Mouse (Mus musculus) T-helper 1 cell (primary cell): Measurements from ENCODE around the gene Rock2.

Source experiments
- in situ Hi-C: fragments of 300-600 bp; cut with MboI, MseI; formaldehyde crosslinking; loops from one replicate; pipeline ENCODE4 v1.15.1; 2025; ENCODE audit warnings: high pct_unique_total_duplicates

Gene Rock2

DNA sequence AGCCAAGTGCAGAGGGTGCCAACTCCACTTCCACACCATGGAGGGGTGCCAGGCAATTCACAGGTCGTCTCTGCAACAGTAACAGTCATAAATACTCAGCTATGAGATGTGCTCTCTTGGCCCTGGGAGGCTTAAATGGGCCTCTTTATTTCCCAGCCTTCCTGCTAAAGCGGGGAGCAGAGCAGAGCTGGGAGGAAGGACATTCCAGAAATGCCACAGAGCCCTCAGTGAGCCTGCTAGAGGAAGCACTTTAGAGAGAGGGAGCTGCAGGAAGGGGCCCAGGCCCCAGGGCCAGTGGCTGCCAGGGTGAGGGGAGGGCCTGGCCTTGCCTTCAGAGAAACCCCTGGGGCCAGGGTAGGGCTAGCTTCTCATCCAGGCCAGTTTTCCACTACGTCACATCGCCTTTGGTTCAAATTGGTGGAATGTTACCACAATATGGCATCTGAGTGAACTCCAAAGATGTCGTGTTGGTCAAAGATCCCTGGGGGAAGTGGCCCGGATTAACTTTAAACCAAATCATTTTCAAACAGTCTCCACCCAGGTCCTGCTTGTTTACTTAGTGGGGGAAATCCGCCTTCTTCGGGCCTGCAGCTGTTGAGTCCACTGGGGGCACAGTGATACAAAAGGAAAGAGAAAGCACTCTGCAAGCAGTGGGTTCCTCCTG is 24.2 kb upstream of the Rock2 start:
- in situ Hi-C loops: no loop called here

DNA sequence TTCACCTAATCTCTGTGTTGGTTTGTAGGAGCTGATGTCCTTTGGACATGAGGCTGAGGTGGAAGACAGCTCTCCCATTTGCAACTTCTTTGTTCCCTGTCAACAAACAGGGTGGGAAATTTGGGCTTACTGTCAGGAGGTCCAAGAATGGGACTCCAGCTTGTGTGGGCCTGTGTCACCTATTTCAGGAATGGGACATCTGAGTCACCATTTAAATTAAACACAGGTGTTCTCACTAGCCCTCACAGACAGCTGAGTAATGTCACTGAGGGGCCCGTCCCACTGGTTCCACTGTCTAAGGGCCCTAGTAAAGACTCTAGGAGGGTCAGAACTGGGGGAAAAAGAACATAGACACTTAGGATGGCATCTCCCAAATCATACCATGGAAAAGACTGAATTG is 22.7 kb upstream of the Rock2 start:
- in situ Hi-C loops: no loop called here

DNA sequence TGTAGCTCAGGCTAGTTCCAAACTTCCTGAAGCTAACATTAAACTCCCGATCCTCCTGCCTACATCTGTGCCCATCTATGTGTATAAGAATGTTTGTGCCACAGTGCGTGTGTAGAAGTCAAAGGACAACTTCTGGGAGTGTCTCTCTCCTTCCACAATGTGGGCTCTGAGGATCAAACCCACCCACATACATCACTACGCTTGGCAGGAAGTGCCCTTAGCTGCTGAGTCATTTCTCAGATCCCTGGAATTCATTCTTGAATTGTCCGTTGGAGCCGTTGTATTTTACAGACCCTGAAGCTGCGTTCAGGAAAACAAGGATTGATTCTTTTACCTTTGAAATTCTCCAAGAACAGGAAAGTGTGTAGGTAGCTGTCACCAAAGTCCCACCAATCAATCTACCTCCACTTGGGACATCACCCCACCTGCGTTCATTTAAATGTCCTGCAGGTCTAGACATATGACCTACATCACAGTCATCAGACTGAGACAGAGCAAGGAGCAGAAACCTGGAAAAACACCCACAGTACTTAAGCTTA is 21.7 kb upstream of the Rock2 start:
- in situ Hi-C loops: no loop called here

DNA sequence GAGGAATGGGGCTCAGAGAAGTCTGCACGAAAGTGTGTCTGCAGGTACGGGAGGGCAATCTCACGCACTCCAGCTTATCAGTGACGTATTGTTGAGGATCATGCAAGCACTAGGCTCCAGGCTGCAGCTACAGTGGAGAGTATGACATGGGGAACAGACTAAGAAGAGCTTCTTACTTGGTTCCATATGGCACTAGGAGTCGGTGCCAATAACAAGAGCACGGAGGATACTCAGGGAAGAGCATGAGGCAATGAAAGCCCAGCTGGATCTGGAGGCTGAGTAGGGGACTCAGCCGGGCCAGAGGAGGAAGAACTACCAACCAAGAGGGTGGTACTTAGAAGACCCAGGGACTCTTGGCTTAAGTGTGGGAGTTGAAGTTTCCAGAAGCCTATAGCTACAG is 21.1 kb upstream of the Rock2 start:
- in situ Hi-C loops: no loop called here

DNA sequence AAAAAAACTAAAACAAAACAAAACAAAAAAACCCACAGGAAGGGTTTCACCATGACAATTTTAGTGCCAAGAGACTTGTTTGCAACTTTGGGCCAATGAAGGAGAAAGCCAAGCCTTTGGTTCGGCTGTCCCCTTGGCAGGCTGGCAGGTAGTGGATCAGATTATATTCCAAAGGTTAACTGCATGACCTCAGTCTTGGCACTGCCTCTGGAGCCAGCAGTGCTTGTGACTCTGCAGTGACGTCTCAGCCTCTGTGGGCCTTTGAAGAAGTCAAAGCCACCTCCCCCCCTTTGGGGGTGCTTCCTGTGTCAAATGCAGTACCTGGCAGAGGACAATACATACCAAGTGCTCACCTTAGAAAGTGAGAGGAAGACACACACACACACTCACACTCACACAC is 20.6 kb upstream of the Rock2 start:
- in situ Hi-C loops: no loop called here

DNA sequence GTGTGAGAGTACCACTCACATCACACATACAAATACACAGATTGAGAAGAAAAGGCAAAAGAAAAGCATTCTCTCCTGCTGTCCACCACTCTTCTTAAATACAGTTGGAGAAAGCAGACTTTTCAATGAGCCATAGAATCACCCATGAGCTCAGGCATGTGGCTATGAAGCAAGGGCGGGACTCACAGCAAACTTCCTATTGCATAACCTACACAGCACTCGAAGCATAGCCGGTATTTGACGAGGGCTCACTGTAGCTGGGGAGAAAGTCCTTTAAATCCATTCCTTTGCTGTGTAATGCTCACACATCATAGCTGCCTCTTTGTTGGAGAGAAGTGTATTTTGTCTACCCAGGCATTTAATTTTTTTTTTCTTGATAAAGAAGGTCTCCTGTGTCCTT is 19.4 kb upstream of the Rock2 start:
- in situ Hi-C loops: no loop called here

DNA sequence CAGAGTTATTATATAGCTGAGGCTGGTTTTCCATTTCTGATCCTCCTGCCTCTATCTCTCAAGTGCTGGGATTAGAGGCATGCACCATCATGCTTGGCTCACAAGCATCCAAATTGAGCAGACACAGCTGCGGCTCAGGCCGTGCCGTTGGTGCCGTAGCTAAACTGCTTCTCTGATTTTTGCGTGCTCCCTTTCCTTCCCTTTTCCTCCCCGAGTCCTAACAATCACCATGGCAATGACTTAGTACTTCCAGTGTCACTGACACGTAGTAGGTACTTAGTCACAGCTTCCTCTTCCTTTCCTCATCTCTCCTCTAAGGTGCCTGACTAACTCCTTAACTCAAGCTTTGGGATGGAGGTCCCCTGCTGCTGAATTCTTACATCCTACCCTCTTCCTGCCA is 19.0 kb upstream of the Rock2 start:
- in situ Hi-C loops: no loop called here

DNA sequence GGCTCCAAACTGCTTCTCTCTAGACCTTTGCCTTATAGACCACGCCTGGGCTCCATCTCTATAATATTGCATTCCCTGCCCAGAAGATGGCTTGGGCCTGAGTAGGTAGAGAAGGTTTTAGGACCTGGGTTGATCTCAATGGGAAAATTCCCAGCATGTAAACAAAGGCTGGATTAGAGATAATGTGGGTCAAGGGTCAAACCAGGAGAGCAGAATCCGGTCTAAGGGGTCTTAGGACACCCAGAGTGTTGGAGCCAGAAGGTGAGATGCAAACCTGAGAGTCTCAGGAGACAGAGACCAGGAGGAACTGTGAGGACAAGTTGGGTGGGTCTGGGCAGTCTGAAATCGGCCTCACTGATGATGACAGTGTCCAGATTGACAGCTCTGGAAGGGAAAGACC is 18.0 kb upstream of the Rock2 start:
- in situ Hi-C loops: no loop called here

DNA sequence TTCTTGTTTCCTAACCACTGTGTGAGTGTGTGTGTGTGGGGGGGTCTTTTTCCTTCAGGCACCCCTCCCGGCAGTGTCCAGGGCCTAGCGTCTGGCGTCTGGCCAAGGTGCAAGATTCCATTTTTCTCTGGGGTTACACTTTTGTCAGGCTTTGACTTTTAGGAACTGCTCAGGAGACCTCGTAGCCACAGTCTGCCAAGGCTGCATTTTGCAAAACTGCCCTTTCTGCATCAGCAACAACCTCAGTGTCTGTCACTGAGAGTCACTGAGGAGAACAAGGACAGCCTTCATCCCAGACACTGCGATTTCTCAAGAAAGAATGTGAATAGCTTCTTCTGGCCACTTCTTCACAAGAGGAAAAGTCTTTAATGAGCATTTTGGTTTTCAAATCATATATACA is 17.6 kb upstream of the Rock2 start:
- in situ Hi-C loops: no loop called here

DNA sequence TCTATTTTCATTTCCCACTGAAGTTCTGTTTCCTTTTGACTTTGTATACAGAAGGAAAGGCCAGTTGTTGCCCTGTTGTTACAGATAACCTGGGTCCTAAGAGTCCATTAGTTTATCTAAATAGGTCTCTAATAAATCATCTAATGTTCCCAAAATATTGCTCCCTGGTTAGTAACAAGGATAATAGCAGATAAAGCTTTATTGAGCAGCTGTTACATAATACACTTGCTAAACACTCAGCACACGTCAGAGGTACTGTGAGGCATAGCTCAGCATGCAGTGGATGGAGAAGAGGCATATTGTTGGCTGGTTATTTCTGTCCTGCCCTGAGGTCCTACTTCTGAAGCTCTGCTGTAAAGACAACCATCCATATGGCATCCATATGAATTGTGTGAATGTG is 17.0 kb upstream of the Rock2 start:
- in situ Hi-C loops: no loop called here

DNA sequence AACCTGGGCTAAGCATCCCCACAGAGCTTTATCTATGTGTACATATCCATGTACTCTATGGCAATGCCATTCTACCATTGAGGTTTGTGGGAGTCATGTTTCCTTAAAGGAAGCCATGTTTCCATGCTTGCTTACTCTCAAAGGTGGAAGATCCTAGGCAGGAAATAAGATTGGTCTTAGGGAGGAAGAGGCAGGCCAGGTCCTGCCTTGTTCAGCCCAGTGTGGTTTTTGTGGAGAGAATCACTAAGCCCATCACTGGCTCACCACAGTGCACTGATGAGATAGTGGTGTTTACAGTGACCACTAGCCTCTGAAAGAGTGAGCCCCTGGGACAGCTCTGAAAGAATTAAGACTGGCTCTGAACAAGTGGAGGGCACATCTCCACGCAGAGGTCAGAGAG is 15.3 kb upstream of the Rock2 start:
- in situ Hi-C loops: no loop called here

DNA sequence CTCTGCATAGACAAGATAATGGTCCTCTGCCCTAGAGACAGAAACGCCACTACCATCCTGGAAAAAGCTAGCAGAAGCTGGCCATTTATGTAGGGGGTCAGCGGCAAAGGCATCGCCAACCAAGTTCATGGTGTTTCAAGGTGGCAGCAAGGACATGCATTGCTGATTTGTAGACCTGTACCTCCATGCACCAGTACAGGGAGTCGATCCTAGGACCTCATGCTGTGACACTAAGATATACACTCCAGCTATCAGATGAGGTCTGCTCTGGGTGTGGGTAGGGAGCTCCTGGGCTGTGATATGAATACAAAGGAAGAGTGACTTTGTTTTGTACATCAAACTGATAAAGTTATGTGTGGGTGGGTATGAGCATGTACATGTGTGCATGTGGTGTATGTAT is 14.6 kb upstream of the Rock2 start:
- in situ Hi-C loops: no loop called here

DNA sequence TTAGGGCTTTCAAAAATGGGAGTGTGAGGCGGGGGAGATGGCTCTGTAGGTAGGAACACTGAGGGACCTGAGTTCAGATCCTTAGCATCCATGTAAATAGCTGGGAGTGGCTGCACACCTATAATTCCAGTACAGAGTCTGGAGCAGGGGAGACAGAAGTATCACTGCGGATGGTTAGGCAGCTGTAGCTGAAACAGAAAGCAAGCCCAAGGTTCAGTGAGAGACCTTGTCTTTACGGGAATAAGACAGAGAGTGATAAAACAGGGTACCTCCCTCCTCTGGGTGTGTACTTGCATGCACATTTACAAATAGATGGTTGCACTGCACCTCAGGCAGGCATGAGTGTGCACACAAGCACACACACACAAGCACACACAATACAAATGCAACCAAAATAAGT is 12.3 kb upstream of the Rock2 start:
- in situ Hi-C loops: no loop called here

DNA sequence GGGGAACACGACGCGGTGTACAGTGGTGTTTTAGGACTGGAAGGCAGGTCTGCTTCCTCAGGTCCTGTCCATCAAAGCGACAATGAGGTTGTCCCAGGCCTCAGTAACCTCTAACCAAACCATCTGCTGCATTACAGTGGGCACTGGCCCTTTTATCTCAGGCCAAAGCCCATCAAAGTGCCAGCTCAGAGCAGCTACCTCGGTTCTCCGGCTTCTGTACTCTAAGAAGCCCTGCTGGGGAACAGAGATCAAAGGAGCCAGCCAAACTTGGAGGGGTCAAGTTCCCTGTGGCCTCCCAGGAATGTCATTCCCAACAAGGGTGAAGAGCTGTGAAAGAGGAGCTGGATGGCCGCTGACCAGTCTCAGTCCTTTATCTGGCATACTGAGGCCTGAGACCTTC is 11.6 kb upstream of the Rock2 start:
- in situ Hi-C loops: no loop called here

DNA sequence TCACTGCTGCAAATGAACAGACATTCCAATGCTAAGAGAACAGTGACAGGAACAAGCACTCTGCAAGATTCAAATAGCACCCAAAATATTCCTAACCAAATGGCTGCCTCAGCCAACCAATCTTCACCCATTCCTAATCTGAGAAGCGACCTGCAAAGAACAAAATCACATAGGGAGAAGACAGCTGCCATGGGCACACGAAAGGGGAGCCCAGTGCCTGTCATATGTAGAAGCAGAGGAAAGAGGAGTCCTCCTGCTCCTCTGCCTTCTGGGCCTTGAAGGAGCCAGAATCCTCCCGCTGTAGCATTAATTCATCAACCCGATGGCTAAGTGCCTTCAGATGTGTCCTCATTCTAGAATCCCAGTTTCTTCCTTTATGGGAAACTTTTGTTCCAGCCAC is 10.2 kb upstream of the Rock2 start:
- in situ Hi-C loops: no loop called here

DNA sequence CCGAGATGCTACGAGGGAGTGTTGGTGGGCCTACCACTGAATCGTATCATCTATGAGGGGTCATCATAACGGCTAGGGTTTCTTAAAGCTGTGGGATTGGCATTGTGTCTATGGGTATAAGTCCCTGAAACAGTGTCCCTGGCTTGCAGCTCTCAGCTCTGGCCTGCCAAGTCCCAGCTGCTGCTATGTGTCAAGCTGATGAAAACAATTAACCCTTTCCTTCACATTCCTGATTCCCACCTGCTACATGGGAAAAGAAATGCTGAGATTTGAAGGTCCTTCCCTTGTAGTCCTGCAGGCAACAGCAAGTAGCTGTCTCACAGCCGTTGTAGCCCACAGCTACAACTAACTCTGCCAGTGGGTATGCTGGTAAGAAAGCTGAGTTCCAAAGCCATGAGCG is 8.3 kb upstream of the Rock2 start:
- in situ Hi-C loops: loop anchor here (5.0 kb wide), 1 partner anchor 59 kb away; no protein-coding TSS in a partner anchor

DNA sequence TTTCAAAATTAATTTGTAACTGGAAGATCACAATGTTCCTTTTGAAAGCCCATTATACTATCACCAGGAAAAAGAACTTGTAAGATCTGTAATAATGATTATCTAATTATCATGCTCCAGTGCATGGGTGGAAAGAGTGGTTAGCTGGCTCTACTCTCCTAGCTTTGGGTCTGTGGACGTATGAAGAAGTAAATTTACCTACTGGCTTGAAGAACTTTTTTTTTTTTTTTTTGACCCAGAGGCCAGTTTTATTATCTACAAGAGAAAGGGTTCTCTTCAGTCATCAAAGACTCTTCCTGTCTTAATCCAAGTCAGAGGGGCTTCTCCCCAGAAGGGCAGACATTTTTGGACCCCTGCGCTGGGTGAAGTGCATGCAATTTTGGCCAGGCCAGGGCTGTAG is 1.7 kb upstream of the Rock2 start:
- in situ Hi-C loops: loop anchor here (5.0 to 10.0 kb wide), 2 partner anchors 298 to 799 kb away; partner anchors contain the start of gene Hpcal1

DNA sequence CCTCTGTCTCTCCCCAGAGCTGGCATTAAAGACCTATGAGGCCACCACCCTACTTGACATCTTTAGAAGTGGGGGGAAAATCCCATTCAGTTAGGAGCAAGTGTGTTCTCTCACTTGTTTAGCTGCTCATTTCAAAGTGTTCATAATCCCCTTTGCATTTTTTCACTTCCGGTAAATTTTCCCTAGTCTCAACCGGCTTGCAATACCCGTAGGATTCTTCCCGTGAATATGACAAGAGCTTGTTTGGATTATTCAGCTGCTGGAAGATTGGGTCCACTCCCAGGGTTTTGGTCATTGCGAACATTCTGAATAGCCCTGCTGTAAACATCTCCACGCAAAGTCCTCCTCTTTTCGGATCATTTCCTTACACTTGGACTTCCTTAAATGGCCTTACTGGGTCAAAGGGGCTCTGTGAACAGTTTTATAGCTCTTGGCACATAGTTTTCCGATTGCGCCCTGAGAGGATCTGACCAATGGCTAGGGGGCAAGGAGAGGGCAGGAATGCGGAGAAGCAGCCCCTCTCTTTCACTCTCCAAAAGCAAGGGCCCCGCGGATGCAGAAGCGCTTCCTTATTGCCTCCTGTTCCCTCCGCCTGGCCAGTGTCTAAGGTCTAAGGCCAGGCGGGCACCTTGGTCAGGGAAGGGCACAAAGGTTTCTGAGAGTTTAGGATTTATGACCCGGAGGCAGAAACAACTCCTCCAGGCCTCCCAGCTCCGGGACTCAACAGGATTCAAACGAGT is 869 bp upstream of the Rock2 start:
- in situ Hi-C loops: loop anchor here (5.0 to 10.0 kb wide), 2 partner anchors 299 to 798 kb away; partner anchors contain the start of gene Hpcal1

DNA sequence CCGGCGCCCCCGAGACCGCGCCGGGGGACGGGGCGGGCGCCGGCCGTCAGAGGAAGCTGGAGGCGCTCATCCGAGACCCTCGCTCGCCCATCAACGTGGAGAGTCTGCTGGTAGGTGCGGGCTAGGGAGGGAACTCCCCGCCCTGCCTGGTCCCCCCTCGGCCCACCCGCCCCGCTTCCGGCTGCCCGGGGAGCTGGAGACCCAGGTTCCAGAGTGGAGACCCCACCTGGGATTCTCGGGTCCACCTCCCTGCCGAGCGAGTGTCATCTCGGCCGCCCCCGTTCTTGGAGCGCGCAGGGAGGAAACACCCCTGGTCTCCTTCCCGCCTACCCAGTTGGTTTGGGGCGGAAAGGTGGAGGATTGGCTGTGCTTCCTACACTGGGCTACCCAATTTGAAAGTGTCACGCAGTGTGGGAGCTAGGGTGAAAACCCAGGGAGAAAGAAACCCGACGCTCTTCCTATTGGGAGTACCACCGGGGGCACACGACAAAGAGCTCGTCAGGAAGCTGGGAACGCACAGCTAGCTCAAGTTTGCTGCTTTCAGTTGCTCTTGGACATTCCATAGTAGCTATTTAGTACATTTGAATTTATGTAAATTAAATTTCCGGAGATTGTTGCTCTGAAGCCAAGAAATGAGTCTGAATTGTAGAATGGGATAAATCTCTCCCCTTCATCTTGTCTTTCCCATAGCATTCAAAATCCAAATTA is 680 bp downstream of the Rock2 start:
- in situ Hi-C loops: loop anchor here (5.0 to 10.0 kb wide), 2 partner anchors 301 to 367 kb away; no protein-coding TSS in a partner anchor

DNA sequence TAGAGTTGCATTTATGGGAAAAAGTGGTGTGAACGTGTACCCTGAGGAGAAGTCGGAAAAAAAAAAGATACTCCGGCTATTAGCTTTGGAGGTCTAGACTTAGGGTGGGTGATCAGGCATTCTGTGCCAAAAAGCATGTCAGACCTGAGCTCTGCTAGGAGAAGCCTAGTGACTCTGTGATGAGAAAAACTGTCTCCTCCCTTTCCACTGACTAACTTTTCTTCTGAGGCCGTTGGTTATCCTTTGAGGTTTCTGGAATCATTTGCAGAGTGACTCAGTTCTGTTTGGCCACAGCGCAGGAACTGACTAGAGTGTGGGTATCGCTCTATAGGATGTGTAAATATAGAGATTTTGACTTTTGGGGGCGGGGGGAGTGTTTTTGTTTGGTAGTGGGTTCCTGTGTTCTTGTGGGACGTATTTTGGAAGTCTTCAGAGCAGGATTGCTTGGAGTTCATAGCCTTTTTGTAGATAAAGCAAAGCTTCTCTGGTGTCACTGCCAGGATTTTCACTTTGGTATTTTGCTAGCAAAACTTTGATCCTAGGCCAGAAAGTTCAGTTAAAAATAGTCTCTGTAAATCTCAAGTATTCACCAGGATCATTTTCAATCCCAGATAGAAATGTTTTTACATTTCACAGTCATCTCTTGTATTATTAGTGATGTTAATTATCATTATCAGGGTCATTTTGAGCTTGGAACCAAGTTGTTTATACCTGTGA is 1.5 kb downstream of the Rock2 start:
- in situ Hi-C loops: loop anchor here (5.0 to 10.0 kb wide), 2 partner anchors 301 to 366 kb away; no protein-coding TSS in a partner anchor

DNA sequence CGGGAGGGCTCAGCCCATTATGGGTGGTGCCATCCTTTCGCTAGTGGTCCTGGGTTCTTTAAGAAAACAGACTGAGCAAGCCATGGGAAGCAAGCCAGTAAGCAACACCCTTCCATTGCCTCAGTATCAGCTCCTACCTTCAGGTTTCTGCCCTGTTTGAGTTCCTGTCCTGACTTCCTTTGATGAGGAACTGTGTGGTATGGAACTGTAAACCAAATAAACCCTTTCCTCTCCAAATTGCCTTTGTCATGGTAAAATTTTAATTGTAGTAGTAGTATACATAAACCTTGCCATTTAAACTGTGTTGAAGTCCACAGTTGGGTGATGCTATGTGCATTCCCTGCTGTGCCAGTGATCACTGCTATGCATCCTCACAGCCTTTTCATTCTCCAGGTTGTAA is 2.5 kb downstream of the Rock2 start:
- in situ Hi-C loops: loop anchor here (5.0 to 10.0 kb wide), 2 partner anchors 302 to 365 kb away; no protein-coding TSS in a partner anchor
